Mouse (Mus musculus) neural tube, postnatal 0 days (tissue): ENCODE data around the gene Rapgef6. TPM values are rescaled to one million over a fixed set of nuclear protein-coding genes. Genes with fewer than 3 reads are reported as not detected.

ENCODE experiments used
- microRNA-seq: library from miRNA; unstranded; fragments of <30 nt; microRNA quantifications from one replicate; pipeline ENCODE4, GENCODE M21; 2016
- polyA plus RNA-seq: library from polyadenylated mRNA; unstranded; fragments of >200 nt; fragmentation: Nextera tagmentation; extraction: Ambion mirVana; gene quantifications from 2 replicates; pipeline ENCODE4 v1.2.1, GENCODE M21; 2015

Rapgef6 gene
- polyA plus RNA-seq: 26.3 and 29.4 TPM in 2 replicates

GRCm38 (mm10) chr11:54522529-54523430, at the start of gene Rapgef6:
Gene Rapgef6, plus strand, starts transcription at chr11:54522847.

Small RNA genes within 50 kb of the gene (microRNA-seq; reads per million reads assigned to microRNA genes)
- not detected for gene Gm26116

Other genes with a start within 250 kb of the Rapgef6 start
- gene Acsl6, start 219.0 kb upstream of the Rapgef6 start, polyA plus RNA-seq: 61.5 and 69.2 TPM in 2 replicates
- 0.10 TPM in 1 of 2 replicates, not detected in the other for gene Meikin, start 152.2 kb upstream of the Rapgef6 start, polyA plus RNA-seq
- gene Fnip1, start 84.6 kb upstream of the Rapgef6 start, polyA plus RNA-seq: 6.9 and 7.2 TPM in 2 replicates